Mouse (Mus musculus) heart, embryonic 12.5 days (tissue): ENCODE data around the gene Wars2. TPM values are rescaled to one million over a fixed set of nuclear protein-coding genes. Genes with fewer than 3 reads are reported as not detected.

Experiments
- ATAC-seq: fragments of 200-750 bp; cut with Nextera tagmentation; 2 replicates; pipeline ENCODE4 v1.8.0; 2017; ENCODE audit warnings: moderate TSS enrichment, moderate library complexity; ENCODE audit not compliant: insufficient number of reproducible peaks, low FRiP score
- H3K27ac ChIP-seq: fragments of 300-500 bp; sonication (generic); 2 replicates; pipeline ENCODE4 v1.5.1; 2016; ENCODE audit warnings: mild to moderate bottlenecking, moderate library complexity; ENCODE audit not compliant: poor library complexity, severe bottlenecking
- H3K27me3 ChIP-seq: fragments of 300-500 bp; sonication (generic); replicated peaks from 2 replicates; pipeline ENCODE4 v1.6.1; 2016; ENCODE audit warnings: mild to moderate bottlenecking, moderate library complexity
- H3K36me3 ChIP-seq: fragments of 300-500 bp; sonication (generic); 2 replicates; pipeline ENCODE4 v1.6.1; 2016; ENCODE audit warnings: mild to moderate bottlenecking, moderate library complexity
- H3K4me1 ChIP-seq: fragments of 300-500 bp; sonication (generic); replicated peaks from 2 replicates; pipeline ENCODE4 v1.6.1; 2016; ENCODE audit warnings: mild to moderate bottlenecking
- H3K4me2 ChIP-seq: fragments of 300-500 bp; sonication (generic); 2 replicates; pipeline ENCODE4 v1.6.1; 2016; ENCODE audit warnings: mild to moderate bottlenecking, moderate library complexity
- H3K4me3 ChIP-seq: fragments of 300-500 bp; sonication (generic); 2 replicates; pipeline ENCODE4 v1.5.1; 2016; ENCODE audit warnings: mild to moderate bottlenecking
- H3K9ac ChIP-seq: fragments of 300-500 bp; sonication (generic); 2 replicates; pipeline ENCODE4 v1.6.1; 2016; ENCODE audit warnings: mild to moderate bottlenecking, moderate library complexity
- H3K9me3 ChIP-seq: fragments of 300-500 bp; sonication (generic); replicated peaks from 2 replicates; pipeline ENCODE4 v1.6.1; 2016; ENCODE audit warnings: mild to moderate bottlenecking, moderate library complexity
- WGBS: fragments of 180-500 bp; shearing (Covaris S2); methylation state at CpG from one replicate; pipeline ENCODE4 v1.1.7; 2016; 5-methylcytosine and 5-hydroxymethylcytosine counted together
- polyA plus RNA-seq: library from polyadenylated mRNA; unstranded; fragments of >200 nt; fragmentation: Nextera tagmentation; extraction: Ambion mirVana; gene quantifications from 2 replicates; pipeline ENCODE4 v1.2.1, GENCODE M21; 2016

Wars2 gene
- polyA plus RNA-seq, 1 experiment from 2014 or later, result 9.1 TPM

- Histone ChIP-seq H3K9ac (no peak overlapping the region), H3K27me3 (peaks cover 80% of the 10 kb centered on the region), H3K4me2 (no peak overlapping the region), H3K27ac (no peak overlapping the region), H3K9me3 (0 out of 2 replicates have a peak, but pooled peaks cover 6% of the 10 kb centered on the region), H3K4me1 (peaks cover 14% of the 10 kb centered on the region; the same call in 1 of the 2 replicates), H3K36me3 (no peaks in the 10 kb centered on the region), H3K4me3 (no peak overlapping the region)
- 3% methylated on average over 29 of the region's 29 CpGs for WGBS
- ATAC-seq, result no peak
Observed at GRCm38 (mm10) chr3:99257586-99258577, 117.0 kb downstream of the Wars2 start.

GRCm38 (mm10) chr3:99259741-99260270, 118.9 kb downstream of the Wars2 start:
- WGBS, result 12% methylated on average over 6 of the region's 6 CpGs
- peaks cover 82% of the 10 kb centered on the region for H3K27me3 ChIP-seq
- no peaks in the 10 kb centered on the region for H3K36me3 ChIP-seq
- 0 out of 2 replicates have a peak, but pooled peaks cover 3% of the 10 kb centered on the region for H3K4me1 ChIP-seq
- H3K4me2 ChIP-seq, result no peak overlapping the region
- H3K9me3 ChIP-seq, result 0 out of 2 replicates have a peak, but pooled peaks cover 5% of the 10 kb centered on the region
- no peak for ATAC-seq
- H3K4me3 ChIP-seq, result no peak overlapping the region
- H3K9ac ChIP-seq, result no peak overlapping the region
- no peak overlapping the region for H3K27ac ChIP-seq

DNA sequence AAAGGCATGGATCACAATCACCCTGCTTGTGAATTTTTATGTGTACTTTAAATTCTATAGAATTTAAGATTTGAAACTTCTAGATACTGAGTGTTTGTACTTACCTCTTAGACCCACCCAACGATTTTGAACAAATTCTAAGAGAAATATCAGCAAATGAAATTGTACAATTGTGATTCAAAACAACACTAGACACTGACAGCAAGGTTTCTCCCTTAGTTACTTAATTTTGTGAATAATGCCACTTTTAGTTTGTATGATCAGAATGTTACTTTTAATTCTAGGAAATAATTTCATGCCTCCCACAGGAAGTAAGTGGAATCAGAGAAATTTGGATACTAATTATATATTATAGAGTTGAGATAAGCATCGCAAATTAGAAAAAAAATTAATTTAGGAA, 119.5 kb downstream of the Wars2 start:
- H3K4me2 ChIP-seq, result no peak overlapping the region
- no peak overlapping the region for H3K9ac ChIP-seq
- 36% methylated on average over 2 of the region's 2 CpGs for WGBS

DNA sequence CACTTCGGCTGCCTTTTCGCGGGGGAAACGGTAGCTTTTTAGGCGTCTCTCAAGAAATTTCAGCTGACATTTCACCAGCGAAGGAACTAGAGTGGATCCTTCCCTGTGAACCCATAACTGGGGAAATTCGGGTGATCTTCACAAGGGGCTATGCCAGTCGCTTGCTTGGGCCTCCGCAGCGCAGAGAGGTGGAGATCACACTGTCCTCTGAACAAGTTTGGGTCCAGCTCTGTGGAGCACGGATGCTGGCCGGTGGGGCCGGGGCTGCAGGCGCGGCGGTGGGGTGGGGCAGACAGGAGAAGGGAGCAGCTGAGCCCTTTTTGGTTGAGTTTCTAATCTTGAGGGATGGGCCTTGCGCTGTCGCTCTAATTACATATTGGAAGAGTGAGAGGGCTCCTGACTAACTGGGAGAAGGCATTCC, 120.5 kb downstream of the Wars2 start:
- Histone ChIP-seq H3K4me2 (no peak overlapping the region), H3K9ac (no peak overlapping the region), H3K27ac (no peak overlapping the region)

More for the DNA sequence above, 119.5 kb downstream of the Wars2 start:
- H3K9me3 ChIP-seq, result 0 out of 2 replicates have a peak, but pooled peaks cover 4% of the 10 kb centered on the region
- no peaks in the 10 kb centered on the region for H3K36me3 ChIP-seq
- H3K27me3 ChIP-seq, result peaks cover 82% of the 10 kb centered on the region
- no peak overlapping the region for H3K27ac ChIP-seq
- H3K4me1 ChIP-seq, result 0 out of 2 replicates have a peak, but pooled peaks cover 3% of the 10 kb centered on the region
- no peak overlapping the region for H3K4me3 ChIP-seq
- ATAC-seq, result no peak

GRCm38 (mm10) chr3:99261986-99262385, 121.1 kb downstream of the Wars2 start:
- Histone ChIP-seq H3K9ac (no peak overlapping the region), H3K27ac (no peak overlapping the region), H3K4me1 (no peaks in the 10 kb centered on the region), H3K9me3 (0 out of 2 replicates have a peak, but pooled peaks cover 4% of the 10 kb centered on the region), H3K4me3 (no peak overlapping the region), H3K4me2 (no peak overlapping the region), H3K27me3 (peaks cover 84% of the 10 kb centered on the region), H3K36me3 (no peaks in the 10 kb centered on the region)
- WGBS, result 9% methylated on average over 2 of the region's 2 CpGs
- ATAC-seq, result no peak

More for the DNA sequence above, 120.5 kb downstream of the Wars2 start:
- Histone ChIP-seq H3K9me3 (0 out of 2 replicates have a peak, but pooled peaks cover 4% of the 10 kb centered on the region), H3K4me1 (no peaks in the 10 kb centered on the region), H3K27me3 (peaks cover 83% of the 10 kb centered on the region), H3K36me3 (no peaks in the 10 kb centered on the region), H3K4me3 (no peak overlapping the region)
- no peak for ATAC-seq
- WGBS, result 2% methylated on average over 18 of the region's 18 CpGs

DNA sequence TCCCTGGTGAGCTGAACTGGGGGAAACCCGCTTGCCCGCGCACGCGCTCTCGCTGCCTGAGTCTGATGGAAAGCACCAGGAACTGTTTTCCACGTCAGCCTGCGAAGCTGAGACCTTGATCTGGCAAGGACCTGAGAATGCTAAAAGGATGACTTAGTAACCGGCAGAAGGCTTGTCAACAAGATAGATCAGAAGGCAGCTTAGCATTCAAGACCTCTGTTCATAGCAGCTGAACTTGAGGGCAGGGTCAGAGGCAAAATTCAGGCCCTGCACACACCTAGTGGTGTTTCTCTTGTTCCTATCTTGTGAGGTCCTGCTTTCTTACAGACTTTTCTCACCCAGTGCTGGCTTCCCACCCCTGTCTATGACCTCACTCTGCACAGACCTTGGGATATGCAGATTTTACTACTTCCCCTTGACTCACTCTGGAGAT, 122.6 kb downstream of the Wars2 start:
- H3K27ac ChIP-seq, result no peak overlapping the region
- no peak for ATAC-seq
- WGBS, result 26% methylated on average over 9 of the region's 9 CpGs

GRCm38 (mm10) chr3:99264695-99265094, 123.8 kb downstream of the Wars2 start:
- Histone ChIP-seq H3K4me2 (no peak overlapping the region), H3K9me3 (0 out of 2 replicates have a peak, but pooled peaks cover 8% of the 10 kb centered on the region), H3K36me3 (no peaks in the 10 kb centered on the region), H3K4me3 (no peak overlapping the region), H3K27ac (no peak overlapping the region), H3K9ac (no peak overlapping the region), H3K4me1 (no peaks in the 10 kb centered on the region), H3K27me3 (peaks cover 68% of the 10 kb centered on the region)
- 28% methylated on average over 7 of the region's 7 CpGs for WGBS
- no peak for ATAC-seq

More for the DNA sequence above, 122.6 kb downstream of the Wars2 start:
- Histone ChIP-seq H3K4me1 (no peaks in the 10 kb centered on the region), H3K9ac (no peak overlapping the region), H3K4me2 (no peak overlapping the region), H3K4me3 (no peak overlapping the region), H3K27me3 (peaks cover 76% of the 10 kb centered on the region), H3K36me3 (no peaks in the 10 kb centered on the region), H3K9me3 (0 out of 2 replicates have a peak, but pooled peaks cover 4% of the 10 kb centered on the region)

- peaks cover 58% of the 10 kb centered on the region for H3K27me3 ChIP-seq
- 47% methylated on average over 10 of the region's 10 CpGs for WGBS
- no peak overlapping the region for H3K4me2 ChIP-seq
- H3K27ac ChIP-seq, result no peak overlapping the region
- H3K4me3 ChIP-seq, result no peak overlapping the region
- H3K36me3 ChIP-seq, result no peaks in the 10 kb centered on the region
- no peak for ATAC-seq
- H3K4me1 ChIP-seq, result no peaks in the 10 kb centered on the region
- 0 out of 2 replicates have a peak, but pooled peaks cover 4% of the 10 kb centered on the region for H3K9me3 ChIP-seq
- no peak overlapping the region for H3K9ac ChIP-seq
Observed at GRCm38 (mm10) chr3:99266752-99267303, 126.0 kb downstream of the Wars2 start.

DNA sequence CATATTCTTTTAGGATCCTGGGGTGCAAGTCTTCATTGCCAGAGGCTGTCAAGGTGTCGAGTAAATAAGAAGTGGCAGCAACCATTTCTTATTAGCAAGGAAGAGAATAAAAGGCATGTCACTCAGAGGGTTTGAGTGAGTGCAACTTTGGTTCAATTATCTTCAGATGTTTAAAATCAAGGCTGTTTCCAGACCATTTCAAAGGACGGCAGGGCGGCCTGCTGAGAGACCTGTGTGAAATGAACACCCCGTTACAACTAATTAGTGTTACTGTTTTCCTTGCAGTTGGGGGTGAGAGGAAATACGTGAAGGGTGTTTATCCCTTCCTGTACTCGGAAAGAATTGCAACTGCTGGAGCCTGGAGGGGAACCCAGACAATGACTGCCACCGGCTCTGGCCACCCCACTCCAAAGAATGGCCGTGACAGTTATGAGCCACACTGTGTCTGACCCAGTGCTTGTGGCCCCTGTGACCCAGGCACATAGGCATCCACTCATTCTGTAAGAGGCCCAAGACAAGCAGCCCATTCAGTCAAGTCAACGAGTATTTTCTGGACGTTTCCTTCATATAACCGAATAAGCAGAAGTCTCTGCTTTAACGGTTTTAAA, 137.2 kb downstream of the Wars2 start:
- H3K4me2 ChIP-seq, result no peak overlapping the region
- 53% methylated on average over 12 of the region's 12 CpGs for WGBS
- H3K4me1 ChIP-seq, result no peaks in the 10 kb centered on the region
- ATAC-seq, result no peak
- no peaks in the 10 kb centered on the region for H3K36me3 ChIP-seq
- H3K27me3 ChIP-seq, result peaks cover 17% of the 10 kb centered on the region; the same call in 1 of the 2 replicates
- no peaks in the 10 kb centered on the region for H3K9me3 ChIP-seq
- H3K9ac ChIP-seq, result no peak overlapping the region
- H3K4me3 ChIP-seq, result no peak overlapping the region
- H3K27ac ChIP-seq, result no peak overlapping the region

- no peak for ATAC-seq
- Histone ChIP-seq H3K27ac (no peak overlapping the region), H3K9me3 (no peaks in the 10 kb centered on the region), H3K9ac (no peak overlapping the region), H3K27me3 (peaks cover 17% of the 10 kb centered on the region; the same call in 1 of the 2 replicates), H3K4me2 (no peak overlapping the region), H3K4me3 (no peak overlapping the region), H3K4me1 (no peaks in the 10 kb centered on the region), H3K36me3 (no peaks in the 10 kb centered on the region)
- WGBS, result 65% methylated on average over 3 of the region's 3 CpGs
Observed at GRCm38 (mm10) chr3:99279718-99280117, 138.8 kb downstream of the Wars2 start.
